9 mouse cellular contexts compared by ENCODE assay signal in genomic region chr19:30205159-30205816, GRCm38 (mm10). TPM values are rescaled to one million over a fixed set of nuclear protein-coding genes. Genes with fewer than 3 reads are reported as not detected.
DNase-seq lines count a peak whose midpoint lies in the region; ATAC-seq and TF ChIP-seq lines count a peak whose summit lies in the region.
"Had no signal": no experiment of that assay in that cellular context is flagged by ENCODE, and none has a peak within 500 bp of the region (broad histone marks: within the 10 kb centered on the region; RNA-seq: fewer than 3 reads in every experiment).

No protein-coding gene starts in this region.

- intact Hi-C loops in left cerebral cortex, postnatal 14 days (cut with DNase I), result loop anchor here (5.0 kb wide), 1 partner anchor 48 kb away; no protein-coding TSS in a partner anchor

- no peaks in the 10 kb centered on the region for H3K4me1 ChIP-seq in G1E (ENCODE audit: insufficient read depth, low read depth, low read length)
- no peaks in the 10 kb centered on the region for H3K4me1 ChIP-seq in hindbrain, embryonic 11.5 days (replicated peaks; ENCODE audit: control insufficient read depth, insufficient read depth, low read length)
- H3K4me1 ChIP-seq in midbrain, embryonic 16.5 days (ENCODE audit: control insufficient read depth, insufficient read depth, low read length), result no peaks in the 10 kb centered on the region; the same call in 1 of the 2 replicates

- DNase-seq in heart, adult 8-10 months (ENCODE audit: low spot score), result peak; percentile 4
- DNase-seq in heart, adult 11 months, result no peak
- DNase-seq in G1E (ENCODE audit: low spot score), result peak; percentile 18
- peak; percentile 19 to 31 for DNase-seq in cerebellum, postnatal 36 days
- peak; percentile 84 for DNase-seq in hindbrain, embryonic 11.5 days (ENCODE audit: low spot score)
- peak; percentile 27 to 53 for DNase-seq in left cerebral cortex, postnatal 14 days (ENCODE audit: low spot score in 2 of 2)
- DNase-seq in yolk sac, embryonic 10.5 days (ENCODE audit: low spot score), result peak; percentile 67

- H3K9me3 ChIP-seq in G1E (replicated peaks), result no peaks in the 10 kb centered on the region
- H3K9me3 ChIP-seq in hindbrain, embryonic 11.5 days (ENCODE audit: control insufficient read depth, low read length), result no peaks in the 10 kb centered on the region
- H3K9me3 ChIP-seq in midbrain, embryonic 16.5 days (replicated peaks; ENCODE audit: control insufficient read depth, low read length, poor library complexity, severe bottlenecking), result no peaks in the 10 kb centered on the region

- H3K4me2 ChIP-seq in hindbrain, embryonic 11.5 days (replicated peaks; ENCODE audit: low read depth, low read length), result no peak overlapping the region
- H3K4me2 ChIP-seq in midbrain, embryonic 16.5 days (ENCODE audit: low read length), result no peak overlapping the region

- no peaks in the 10 kb centered on the region for H3K36me3 ChIP-seq in G1E (replicated peaks)
- H3K36me3 ChIP-seq in hindbrain, embryonic 11.5 days (ENCODE audit: control insufficient read depth, insufficient read depth, low read length), result no peaks in the 10 kb centered on the region
- no peaks in the 10 kb centered on the region for H3K36me3 ChIP-seq in midbrain, embryonic 16.5 days (ENCODE audit: control insufficient read depth, insufficient read depth, low read length)

- no peak for ATAC-seq in G1E (ENCODE audit: extremely low read depth, insufficient number of reproducible peaks, low FRiP score, poor library complexity, severe bottlenecking)
- peak; percentile 57; the same call in 1 of the 2 replicates for ATAC-seq in hindbrain, embryonic 11.5 days (ENCODE audit: low FRiP score)
- peak; percentile 68 for ATAC-seq in midbrain, embryonic 16.5 days

- H3K27me3 ChIP-seq in G1E (ENCODE audit: insufficient read depth, low read length), result peaks cover 9% of the 10 kb centered on the region
- no peaks in the 10 kb centered on the region for H3K27me3 ChIP-seq in hindbrain, embryonic 11.5 days (ENCODE audit: control insufficient read depth, insufficient read depth, low read length)
- no peaks in the 10 kb centered on the region for H3K27me3 ChIP-seq in midbrain, embryonic 16.5 days (ENCODE audit: control insufficient read depth, insufficient read depth, low read depth, low read length)

- no peak overlapping the region for H3K27ac ChIP-seq in hindbrain, embryonic 11.5 days (ENCODE audit: low read depth, low read length)
- H3K27ac ChIP-seq in midbrain, embryonic 16.5 days (ENCODE audit: low read length), result no peak overlapping the region

- 20% methylated on average over 12 of the region's 12 CpGs for WGBS in hindbrain, embryonic 11.5 days
- 20% methylated on average over 12 of the region's 12 CpGs for WGBS in midbrain, embryonic 16.5 days

- TF ChIP-seq CTCF in G1E (IDR thresholded peaks at IDR 0.05; ENCODE audit: low read depth, low read length), result peak; percentile 82

- H3K4me3 ChIP-seq in G1E (ENCODE audit: low read depth, low read length), result no peak overlapping the region
- no peak overlapping the region for H3K4me3 ChIP-seq in hindbrain, embryonic 11.5 days (ENCODE audit: low read depth, low read length)
- H3K4me3 ChIP-seq in midbrain, embryonic 16.5 days (ENCODE audit: low read depth, low read length), result no peak overlapping the region

- H3K9ac ChIP-seq in hindbrain, embryonic 11.5 days (ENCODE audit: low read depth, low read length), result no peak overlapping the region
- H3K9ac ChIP-seq in midbrain, embryonic 16.5 days (ENCODE audit: low read depth, low read length), result 0 out of 2 replicates have a peak overlapping the region, but pooled peaks have one; percentile 14

RNA-seq across cellular contexts. Expression of gene Mbl2, which starts 27.5 kb away (rescaled TPM):
- total RNA-seq in heart, adult 8-10 months (2022), result not detected
- not detected in 2 replicates for total RNA-seq in G1E (2014; fragmentation: Nextera tagmentation)
- total RNA-seq in G1E (2017), result not detected in 2 replicates
- polyA plus RNA-seq in G1E (2012), result not detected in 2 replicates
- polyA plus RNA-seq in hindbrain, embryonic 11.5 days (2014; fragmentation: Nextera tagmentation; extraction: Ambion mirVana), result not detected in 2 replicates
- total RNA-seq in left cerebral cortex, postnatal 14 days (2021), result not detected
- 0.16 TPM in 1 of 2 replicates, not detected in the other for polyA plus RNA-seq in midbrain, embryonic 16.5 days (2015; fragmentation: Nextera tagmentation; extraction: Ambion mirVana)
- polyA plus RNA-seq: lung, embryonic 16.5 days had no signal

RNA-seq across cellular contexts. Expression of gene Gldc, which starts 30.1 kb away (rescaled TPM):
- under 1 TPM; 0.06 to 0.56 (median 0.16) TPM for total RNA-seq in heart, adult 8-10 months (2022)
- total RNA-seq in G1E (2014; fragmentation: Nextera tagmentation), result not detected in 2 replicates
- 0.11 TPM in 1 of 2 replicates, not detected in the other for total RNA-seq in G1E (2017)
- not detected in 2 replicates for polyA plus RNA-seq in G1E (2012)
- polyA plus RNA-seq in hindbrain, embryonic 11.5 days (2014; fragmentation: Nextera tagmentation; extraction: Ambion mirVana), result 18.7 and 22.0 TPM in 2 replicates
- total RNA-seq in left cerebral cortex, postnatal 14 days (2021), result 10 to 100 TPM; 18.1 to 18.2 TPM
- 5.9 and 6.3 TPM in 2 replicates for polyA plus RNA-seq in midbrain, embryonic 16.5 days (2015; fragmentation: Nextera tagmentation; extraction: Ambion mirVana)

Comparison
In these comparisons a context has a peak if more than half of its experiments do, and no peak if none do; other contexts are left out.
1. RNA of gene Gldc, which starts 30.1 kb away (total RNA-seq): 18.1 to 18.2 TPM in left cerebral cortex, postnatal 14 days; 0.06 to 0.56 TPM in heart, adult 8-10 months and 0.11 TPM in G1E; every median in the first group is over 10 times any median in the second.